8 mouse cellular contexts compared by ENCODE assay signal in the genomic region with DNA sequence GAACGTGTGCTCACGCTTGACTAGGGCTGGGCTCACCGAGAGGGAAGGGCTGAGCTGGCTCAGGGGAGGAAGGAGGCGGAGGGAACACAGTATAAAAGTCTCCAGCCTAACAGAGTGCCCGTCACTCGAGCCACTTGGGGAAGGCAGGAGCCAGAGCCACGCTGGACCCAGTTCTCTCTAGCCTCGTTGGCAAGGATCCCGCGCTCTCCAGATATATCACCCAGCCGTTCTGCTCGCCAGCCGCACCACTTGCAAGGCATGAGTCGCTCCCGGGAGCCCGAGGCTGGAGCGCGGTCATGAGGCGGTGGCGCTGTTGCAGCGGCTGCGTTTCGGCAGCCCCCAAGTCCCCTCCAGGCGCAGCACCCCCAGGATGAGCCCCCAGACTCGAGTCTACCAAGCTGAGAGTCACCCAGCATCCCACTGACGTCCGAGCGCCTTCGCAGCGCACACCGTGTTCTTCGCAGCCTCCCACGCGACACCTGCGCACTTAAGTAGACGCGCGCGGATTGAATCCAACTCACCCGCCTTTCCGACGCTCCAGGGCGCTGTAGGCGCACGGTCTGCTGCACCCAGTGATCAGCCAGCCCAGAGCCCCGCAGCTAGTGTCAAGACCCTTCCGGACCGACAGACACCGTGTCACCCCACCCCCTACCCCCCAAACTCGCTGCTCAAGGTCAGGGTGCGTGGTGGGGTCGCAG. TPM values are rescaled to one million over a fixed set of nuclear protein-coding genes. Genes with fewer than 3 reads are reported as not detected.
DNase-seq lines count a peak whose midpoint lies in the region; ATAC-seq lines count a peak whose summit lies in the region.

No protein-coding gene starts in this region.

- H3K36me3 ChIP-seq in liver, embryonic 15.5 days (replicated peaks) = no peaks in the 10 kb centered on the region
- H3K36me3 ChIP-seq in neural tube, embryonic 15.5 days = no peaks in the 10 kb centered on the region

- H3K4me2 ChIP-seq in liver, embryonic 15.5 days = peak overlapping the region; percentile 65
- peak overlapping the region; percentile 100 for H3K4me2 ChIP-seq in neural tube, embryonic 15.5 days

- no peaks in the 10 kb centered on the region for H3K4me1 ChIP-seq in liver, embryonic 15.5 days (replicated peaks)
- H3K4me1 ChIP-seq in neural tube, embryonic 15.5 days = peaks cover 23% of the 10 kb centered on the region

- ATAC-seq in frontal cortex, adult (ENCODE audit: low TSS enrichment) = peak; percentile 76
- ATAC-seq in liver, embryonic 15.5 days (ENCODE audit: insufficient read depth) = no peak
- peak; percentile 65 for ATAC-seq in neural tube, embryonic 15.5 days (ENCODE audit: low FRiP score)

- H3K4me3 ChIP-seq in liver, embryonic 15.5 days (replicated peaks) = peak overlapping the region; percentile 54
- H3K4me3 ChIP-seq in neural tube, embryonic 15.5 days (replicated peaks) = peak overlapping the region; percentile 70

- no peak overlapping the region for H3K27ac ChIP-seq in liver, embryonic 15.5 days (replicated peaks)
- peak overlapping the region; percentile 83 for H3K27ac ChIP-seq in neural tube, embryonic 15.5 days (replicated peaks)

- no peak overlapping the region for H3K9ac ChIP-seq in liver, embryonic 15.5 days
- peak overlapping the region; percentile 82 for H3K9ac ChIP-seq in neural tube, embryonic 15.5 days (replicated peaks)

- 1% methylated on average over 52 of the region's 52 CpGs for WGBS in liver, embryonic 15.5 days (ENCODE audit: insufficient replicate concordance)
- under 1% methylated on average over 52 of the region's 52 CpGs for WGBS in neural tube, embryonic 15.5 days

- peaks cover 58% of the 10 kb centered on the region for H3K27me3 ChIP-seq in liver, embryonic 15.5 days
- peaks cover 15% of the 10 kb centered on the region; the same call in 1 of the 2 replicates for H3K27me3 ChIP-seq in neural tube, embryonic 15.5 days (replicated peaks)

- intact Hi-C loops in heart, postnatal 36 days (cut with DNase I) = loop anchor here (5.0 kb wide), 1 partner anchor 470 kb away; no protein-coding TSS in a partner anchor

- no peaks in the 10 kb centered on the region for H3K9me3 ChIP-seq in liver, embryonic 15.5 days (replicated peaks)
- no peaks in the 10 kb centered on the region for H3K9me3 ChIP-seq in neural tube, embryonic 15.5 days (replicated peaks)

- peak; percentile 73 for DNase-seq in Muller cell, postnatal 12 days (ENCODE audit: inconsistent ontology term)
- peak; percentile 78 for DNase-seq in cerebellum, adult 9-11 months
- peak; percentile 62 to 72 for DNase-seq in heart, postnatal 36 days
- DNase-seq in layer of hippocampus, adult 18-20 months (ENCODE audit: low spot score in 2 of 2) = peak; percentile 59 to 87
- peak; percentile 67 for DNase-seq in urinary bladder, postnatal 14 days (ENCODE audit: low spot score)

RNA-seq across cellular contexts. Expression of a gene that starts 0.8 kb away (rescaled TPM):
- 1 to 10 TPM in 1 of 2 experiments, under 1 TPM in 1; 0.44 to 1.2 TPM for total RNA-seq in heart, postnatal 36 days (2021)
- total RNA-seq in layer of hippocampus, adult 18-20 months (2021) = 1 to 10 TPM; 5.6 to 6.5 TPM
- 0.03 TPM in 1 of 2 replicates, not detected in the other for polyA plus RNA-seq in liver, embryonic 15.5 days (2015; fragmentation: Nextera tagmentation; extraction: Ambion mirVana)
- 0.88 and 1.0 TPM in 2 replicates for polyA plus RNA-seq in neural tube, embryonic 15.5 days (2015; fragmentation: Nextera tagmentation; extraction: Ambion mirVana)
